Mouse (Mus musculus): Measurements from ENCODE around the gene Crtc2. TPM values are rescaled to one million over a fixed set of nuclear protein-coding genes. Genes with fewer than 3 reads are reported as not detected.

The Crtc2 gene
- polyA plus RNA-seq (2015; fragmentation: Nextera tagmentation; extraction: Ambion mirVana): 13.4 and 16.6 TPM in 2 replicates

DNA sequence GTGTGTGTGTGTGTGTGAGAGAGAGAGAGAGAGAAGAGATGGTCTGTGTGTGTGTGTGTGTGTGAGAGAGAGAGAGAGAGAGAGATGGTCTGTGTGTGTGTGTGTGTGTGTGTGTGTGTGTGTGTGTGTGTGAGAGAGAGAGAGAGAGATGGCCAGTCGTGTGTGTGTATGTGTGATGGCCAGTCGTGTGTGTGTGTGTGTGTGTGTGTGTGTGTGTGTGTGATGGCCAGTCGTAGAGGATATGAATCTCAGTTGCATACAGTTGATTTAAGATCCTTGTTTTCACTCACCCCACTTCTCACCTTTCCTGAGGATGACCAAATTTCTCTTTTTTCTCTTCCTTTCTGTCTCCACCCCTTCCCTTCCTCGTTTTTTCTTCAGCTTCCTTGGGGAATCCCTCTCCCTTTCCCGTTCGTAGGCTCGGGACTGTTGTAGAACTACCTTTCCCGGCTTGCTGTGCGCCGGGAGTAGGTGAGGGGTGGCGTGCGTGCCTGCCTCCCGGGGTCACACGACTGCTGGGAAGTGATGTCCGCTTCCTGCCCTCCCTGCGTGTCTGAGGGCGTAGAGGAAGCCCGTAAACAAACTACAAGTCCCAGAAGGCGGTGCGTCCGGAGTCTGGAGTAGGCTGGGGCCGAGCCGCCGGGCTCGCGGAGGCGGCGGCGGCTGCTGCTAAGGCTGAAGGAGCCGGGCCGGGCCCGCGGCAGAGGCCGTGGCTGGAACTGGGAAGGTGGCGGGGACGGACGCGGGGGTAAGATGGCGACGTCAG, at the start of gene Crtc2:
Gene Crtc2, plus strand, starts transcription at position 511 of the 766 bp plus-strand sequence.

GRCm38 (mm10) chr3:90213377-90213866, 40.5 kb upstream of the Crtc2 start, which contains the start of the genes Rps27 and Rab13:
Rps27 (minus strand) TSS chr3:90213651.
Rab13 (plus strand) TSS chr3:90213695.

GRCm38 (mm10) chr3:90231507-90232333, 22.2 kb upstream of the Crtc2 start, which contains the start of gene Jtb:
Jtb (plus strand) TSS chr3:90231597.

GRCm38 (mm10) chr3:90242984-90243775, 10.8 kb upstream of the Crtc2 start, which contains the start of gene Creb3l4:
Creb3l4 (minus strand) TSS chr3:90243512.

DNA sequence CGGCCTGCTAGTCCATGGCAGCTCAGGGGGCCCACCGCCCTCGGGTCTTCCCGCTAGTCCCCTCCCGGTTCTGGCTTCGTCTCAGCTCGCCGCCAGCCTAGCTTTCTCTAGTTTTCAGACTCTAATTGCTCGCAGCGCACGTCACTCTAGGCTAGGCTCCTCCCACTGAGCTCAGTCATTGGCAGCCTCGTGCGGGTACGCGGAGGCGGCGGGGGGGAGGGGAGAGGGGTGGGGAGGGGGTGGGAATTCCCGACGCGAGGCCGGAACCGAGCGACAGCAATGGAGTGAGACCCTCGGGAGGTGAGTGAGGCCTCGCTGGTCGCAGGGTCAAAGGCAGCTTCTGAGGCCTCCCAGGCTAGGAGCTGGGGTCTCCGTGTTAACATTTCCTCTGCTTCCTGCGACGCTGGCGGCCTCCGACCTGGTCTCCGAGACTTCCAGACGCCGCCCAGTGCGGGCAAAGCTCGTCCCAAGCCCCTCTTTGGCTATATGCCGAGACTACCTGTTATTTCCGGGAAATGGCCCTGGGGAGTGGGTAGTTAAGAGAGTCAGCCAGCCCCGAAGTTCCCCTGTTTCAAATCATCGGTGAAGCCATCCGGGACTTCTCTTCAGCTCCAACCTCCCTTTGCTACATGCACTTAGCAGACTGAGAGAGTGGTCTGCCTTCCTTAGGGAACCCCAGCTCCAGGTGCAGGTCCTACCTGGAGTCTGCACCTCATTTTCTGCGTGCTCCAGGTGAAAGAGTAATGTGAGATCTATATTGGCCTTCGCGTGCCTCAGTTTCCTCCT, 5.8 kb upstream of the Crtc2 start, which contains the start of gene Slc39a1:
Gene Slc39a1, plus strand, starts transcription at position 213 of the 786 bp plus-strand sequence.

DNA sequence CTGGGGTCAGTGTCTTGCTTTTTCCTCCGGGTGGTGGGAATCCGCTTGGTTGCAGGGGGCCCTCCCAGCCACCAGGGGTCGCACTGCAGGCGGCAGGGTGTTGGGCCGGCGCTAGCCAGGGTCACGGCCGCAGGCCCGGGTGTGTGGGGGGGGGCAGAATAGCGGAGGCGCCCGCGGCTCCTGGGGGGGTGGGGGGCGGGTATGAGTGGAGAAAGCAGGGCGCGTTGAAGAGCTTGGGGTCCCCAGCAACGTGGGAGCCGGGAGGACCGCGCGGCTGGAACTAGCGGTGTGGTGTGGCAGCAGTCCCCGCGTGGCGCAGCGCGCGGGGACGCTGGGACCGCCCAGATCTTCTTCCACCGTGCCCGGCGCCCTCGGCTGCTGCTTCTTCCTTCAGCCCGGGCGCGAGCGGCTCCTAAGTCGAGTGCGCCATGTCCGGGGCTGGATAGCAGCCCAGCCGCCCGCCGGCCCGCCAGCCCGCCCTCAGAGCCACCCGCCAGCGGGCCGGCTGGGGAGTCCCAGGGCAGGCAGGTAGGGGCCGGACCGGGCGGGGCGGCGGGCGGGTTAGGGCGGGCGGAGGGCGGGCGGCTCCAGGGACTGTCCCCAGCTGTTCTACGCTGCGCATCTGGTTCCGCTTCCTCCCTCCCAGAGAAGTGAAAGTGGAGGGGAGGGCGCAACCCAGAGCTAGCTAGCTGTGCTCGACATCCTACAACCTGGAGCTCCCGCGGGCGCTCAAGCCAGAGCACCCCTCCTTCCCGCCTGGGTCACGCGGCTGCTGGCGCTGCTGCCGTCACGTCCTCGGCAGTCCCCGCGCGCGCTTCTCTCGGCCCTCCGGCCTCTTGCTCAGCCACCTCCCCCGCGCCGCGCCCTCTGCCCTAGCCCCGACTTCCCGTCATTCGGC, 11.3 kb downstream of the Crtc2 start, which contains the start of gene Dennd4b:
Gene Dennd4b, plus strand, starts transcription at position 152 of the 898 bp plus-strand sequence.

DNA sequence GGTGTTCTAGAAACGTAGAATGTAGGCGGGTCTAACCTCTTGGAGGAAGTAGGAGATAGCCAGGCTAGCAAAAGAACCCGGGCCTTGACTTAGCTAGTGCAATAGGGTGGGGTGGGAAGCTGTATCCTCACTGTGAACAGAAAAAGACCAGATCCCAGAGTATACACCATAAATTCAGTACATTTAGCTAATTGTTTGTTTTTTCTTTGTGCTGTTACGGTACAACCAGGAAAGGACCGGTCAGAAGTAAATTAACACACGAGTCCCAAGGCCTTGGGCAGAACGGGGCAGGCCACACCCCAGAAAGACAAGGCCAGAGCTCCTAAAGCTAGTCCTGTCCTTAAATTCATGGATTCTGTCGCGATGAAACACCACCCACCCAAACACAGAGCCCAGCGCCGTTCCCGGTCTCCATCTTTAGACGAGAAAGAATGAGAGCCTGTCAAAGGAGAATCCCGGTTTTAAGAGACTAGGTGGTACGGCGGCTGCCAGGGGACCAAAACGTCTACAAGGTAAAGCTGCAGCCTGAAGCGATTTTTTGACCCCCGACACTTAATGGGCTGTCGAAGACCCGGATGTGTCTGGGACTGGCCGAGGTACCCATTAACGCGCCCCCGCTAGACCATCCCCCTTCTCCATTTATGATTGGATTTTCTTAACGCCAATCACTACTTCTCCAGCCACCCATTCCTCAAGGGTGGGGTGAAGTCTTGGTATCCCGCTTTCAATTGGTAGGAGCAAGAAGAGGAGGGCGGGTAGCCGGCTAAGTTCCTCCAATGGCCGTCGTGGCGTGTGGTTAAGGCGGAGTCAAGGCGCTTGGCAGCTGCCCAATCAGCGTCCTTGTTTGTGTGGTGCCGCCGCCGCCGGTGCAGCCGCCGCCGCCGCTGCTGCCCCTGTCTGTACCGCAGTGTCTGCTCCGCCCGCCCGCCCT, 38.6 kb downstream of the Crtc2 start, which contains the start of gene Gatad2b:
Gene Gatad2b, plus strand, starts transcription at position 834 of the 931 bp plus-strand sequence.

Small RNA genes within 50 kb of the gene (microRNA-seq; reads per million reads assigned to microRNA genes)
- not detected for gene Mir7012

Other genes with a start within 250 kb of the Crtc2 start
- gene 4933434E20Rik, start 202.5 kb upstream of the Crtc2 start, polyA plus RNA-seq (2015; fragmentation: Nextera tagmentation; extraction: Ambion mirVana): 211 and 214 TPM in 2 replicates
- 113 and 119 TPM in 2 replicates for gene Ubap2l, start 201.5 kb upstream of the Crtc2 start, polyA plus RNA-seq (2015; fragmentation: Nextera tagmentation; extraction: Ambion mirVana)
- 236 and 260 TPM in 2 replicates for gene Tpm3, start 181.5 kb upstream of the Crtc2 start, polyA plus RNA-seq (2015; fragmentation: Nextera tagmentation; extraction: Ambion mirVana)
- 0.08 and 0.10 TPM in 2 replicates for gene Nup210l, start 150.0 kb upstream of the Crtc2 start, polyA plus RNA-seq (2015; fragmentation: Nextera tagmentation; extraction: Ambion mirVana)
- gene Rps27, start 40.5 kb upstream of the Crtc2 start, polyA plus RNA-seq (2015; fragmentation: Nextera tagmentation; extraction: Ambion mirVana): 858 and 955 TPM in 2 replicates
- 18.7 and 20.7 TPM in 2 replicates for gene Rab13, start 40.5 kb upstream of the Crtc2 start, polyA plus RNA-seq (2015; fragmentation: Nextera tagmentation; extraction: Ambion mirVana)
- 118 and 126 TPM in 2 replicates for gene Jtb, start 22.6 kb upstream of the Crtc2 start, polyA plus RNA-seq (2015; fragmentation: Nextera tagmentation; extraction: Ambion mirVana)
- 1.1 and 1.5 TPM in 2 replicates for gene Creb3l4, start 10.7 kb upstream of the Crtc2 start, polyA plus RNA-seq (2015; fragmentation: Nextera tagmentation; extraction: Ambion mirVana)
- 65.1 and 72.0 TPM in 2 replicates for gene Slc39a1, start 6.0 kb upstream of the Crtc2 start, polyA plus RNA-seq (2015; fragmentation: Nextera tagmentation; extraction: Ambion mirVana)
- gene Dennd4b, start 11.0 kb downstream of the Crtc2 start, polyA plus RNA-seq (2015; fragmentation: Nextera tagmentation; extraction: Ambion mirVana): 6.4 and 7.7 TPM in 2 replicates
- gene Gatad2b, start 39.0 kb downstream of the Crtc2 start, polyA plus RNA-seq (2015; fragmentation: Nextera tagmentation; extraction: Ambion mirVana): 11.2 and 14.6 TPM in 2 replicates
- gene Slc27a3, start 135.8 kb downstream of the Crtc2 start, polyA plus RNA-seq (2015; fragmentation: Nextera tagmentation; extraction: Ambion mirVana): 32.3 and 32.4 TPM in 2 replicates
- 19.9 and 23.1 TPM in 2 replicates for gene Ints3, start 179.5 kb downstream of the Crtc2 start, polyA plus RNA-seq (2015; fragmentation: Nextera tagmentation; extraction: Ambion mirVana)
- 2.8 and 3.6 TPM in 2 replicates for gene Npr1, start 211.7 kb downstream of the Crtc2 start, polyA plus RNA-seq (2015; fragmentation: Nextera tagmentation; extraction: Ambion mirVana)
- gene Ilf2, start 222.0 kb downstream of the Crtc2 start, polyA plus RNA-seq (2015; fragmentation: Nextera tagmentation; extraction: Ambion mirVana): 150 and 158 TPM in 2 replicates
- 107 and 109 TPM in 2 replicates for gene Snapin, start 236.9 kb downstream of the Crtc2 start, polyA plus RNA-seq (2015; fragmentation: Nextera tagmentation; extraction: Ambion mirVana)

Data from neural tube, postnatal 0 days (tissue).